Comparison of ENCODE assay signal across 20 mouse cellular contexts in the genomic region with DNA sequence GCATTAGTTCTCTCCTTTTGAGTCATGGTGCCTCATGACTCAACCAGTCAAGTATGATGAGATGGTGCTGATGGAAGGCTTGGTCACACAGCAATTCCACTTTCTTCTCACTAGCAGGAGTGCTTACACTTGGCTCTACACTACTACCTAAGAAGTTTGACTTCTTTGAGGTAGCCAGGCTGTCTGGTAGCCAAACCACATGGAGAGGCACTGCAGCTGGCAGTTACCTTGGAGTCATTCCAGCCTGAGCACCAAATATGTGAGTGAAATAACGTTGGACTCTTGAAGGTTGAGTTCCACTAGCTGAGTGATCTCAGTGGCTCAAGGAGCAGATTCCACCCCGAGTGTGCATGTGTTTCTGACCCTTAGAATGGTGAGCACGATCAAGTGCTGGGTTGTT. TPM values are rescaled to one million over a fixed set of nuclear protein-coding genes. Genes with fewer than 3 reads are reported as not detected.
DNase-seq lines count a peak whose midpoint lies in the region; ATAC-seq and TF ChIP-seq lines count a peak whose summit lies in the region.
"Had no signal": no experiment of that assay in that cellular context is flagged by ENCODE, and none has a peak within 500 bp of the region (broad histone marks: within the 10 kb centered on the region; RNA-seq: fewer than 3 reads in every experiment).

No protein-coding gene starts in this region.

- no peaks in the 10 kb centered on the region for H3K4me1 ChIP-seq in kidney, adult 2 months (ENCODE audit: control insufficient read depth, insufficient read depth, low read length)
- no peaks in the 10 kb centered on the region for H3K4me1 ChIP-seq in lung, adult 2 months (ENCODE audit: control insufficient read depth, insufficient read depth, low read length)
- peaks cover 6% of the 10 kb centered on the region; the same call in 1 of the 2 replicates for H3K4me1 ChIP-seq in forebrain, postnatal 0 days (ENCODE audit: insufficient read depth)
- H3K4me1 ChIP-seq: embryonic facial prominence, embryonic 12.5 days; hindbrain, embryonic 13.5 days had no signal

- no peak overlapping the region for H3K27ac ChIP-seq in kidney, adult 2 months (ENCODE audit: insufficient read depth, low read depth, low read length)
- no peak overlapping the region for H3K27ac ChIP-seq in forebrain, postnatal 0 days (ENCODE audit: low read depth, low read length)
- H3K27ac ChIP-seq: embryonic facial prominence, embryonic 12.5 days; heart, adult 2 months; heart, embryonic 13.5 days; hindbrain, embryonic 13.5 days; limb, embryonic 13.5 days; liver, embryonic 12.5 days had no signal

- TF ChIP-seq CTCF in kidney, adult 2 months (conservative IDR thresholded peaks at IDR 0.05; ENCODE audit: insufficient read depth, insufficient read length, low read depth, low read length): no peak
- no peak for TF ChIP-seq CTCF in lung, adult 2 months (IDR thresholded peaks at IDR 0.05; ENCODE audit: insufficient read depth, low read length)
- TF ChIP-seq CTCF in forebrain, postnatal 0 days (IDR thresholded peaks at IDR 0.05; ENCODE audit: low read depth): no peak

- DNase-seq in kidney, adult 2 months: peak; percentile 47
- no peak for DNase-seq in kidney, adult 18-20 months
- peak; percentile 82 for DNase-seq in 3134 (ENCODE audit: extremely low read depth, insufficient read length, low spot score)
- peak; percentile 32 for DNase-seq in Muller cell, postnatal 12 days (ENCODE audit: inconsistent ontology term)
- peak; percentile 36 for DNase-seq in lung, adult 2 months
- no peak for DNase-seq in frontal cortex, postnatal 14 days (ENCODE audit: low spot score in 2 of 2)
- no peak for DNase-seq in B cell, adult 2 months
- no peak for DNase-seq in forebrain, postnatal 0 days
- DNase-seq: cerebellum, adult 18-20 months; cerebellum, postnatal 14 days; gastrocnemius, postnatal 36 days; heart, adult 2 months; lung, embryonic 14.5 days had no signal

- no peak overlapping the region for H3K9ac ChIP-seq in forebrain, postnatal 0 days
- H3K9ac ChIP-seq: embryonic facial prominence, embryonic 12.5 days; heart, embryonic 13.5 days; hindbrain, embryonic 13.5 days; limb, embryonic 13.5 days; liver, embryonic 12.5 days; lung, embryonic 14.5 days had no signal

- H3K27me3 ChIP-seq in kidney, adult 2 months (replicated peaks; ENCODE audit: control insufficient read depth, insufficient read depth, low read length): no peaks in the 10 kb centered on the region
- H3K27me3 ChIP-seq in forebrain, postnatal 0 days (ENCODE audit: insufficient read depth, low read length): no peaks in the 10 kb centered on the region
- H3K27me3 ChIP-seq: embryonic facial prominence, embryonic 12.5 days; heart, embryonic 13.5 days; hindbrain, embryonic 13.5 days; limb, embryonic 13.5 days; liver, embryonic 12.5 days had no signal

- no peaks in the 10 kb centered on the region for H3K9me3 ChIP-seq in forebrain, postnatal 0 days (ENCODE audit: low read length)
- H3K9me3 ChIP-seq: embryonic facial prominence, embryonic 12.5 days; heart, embryonic 13.5 days; hindbrain, embryonic 13.5 days; limb, embryonic 13.5 days; liver, embryonic 12.5 days had no signal

- WGBS in kidney, adult 2 months: 54% methylated on average over 3 of the region's 3 CpGs
- 61% methylated on average over 3 of the region's 3 CpGs for WGBS in lung, adult 2 months
- WGBS in forebrain, postnatal 0 days: 84% methylated on average over 3 of the region's 3 CpGs

- H3K4me3 ChIP-seq in kidney, adult 2 months (ENCODE audit: insufficient read depth, low read depth, low read length): no peak overlapping the region
- no peak overlapping the region for H3K4me3 ChIP-seq in lung, adult 2 months (replicated peaks; ENCODE audit: extremely low read depth, low read depth, low read length)
- no peak overlapping the region for H3K4me3 ChIP-seq in forebrain, postnatal 0 days (ENCODE audit: low read depth, low read length)
- H3K4me3 ChIP-seq: embryonic facial prominence, embryonic 12.5 days; heart, adult 2 months; heart, embryonic 13.5 days; hindbrain, embryonic 13.5 days; limb, embryonic 13.5 days; liver, embryonic 12.5 days had no signal

- ATAC-seq in forebrain, postnatal 0 days: no peak
- ATAC-seq: forebrain, embryonic 14.5 days; liver, embryonic 12.5 days had no signal

- no peak for TF ChIP-seq POLR2A in kidney, adult 2 months (IDR thresholded peaks at IDR 0.05; ENCODE audit: low read depth, low read length)
- TF ChIP-seq POLR2A in lung, adult 2 months (IDR thresholded peaks at IDR 0.05; ENCODE audit: borderline replicate concordance, extremely low read depth, low read depth, low read length): no peak

- H3K4me2 ChIP-seq in forebrain, postnatal 0 days (ENCODE audit: low read depth): no peak overlapping the region
- H3K4me2 ChIP-seq: embryonic facial prominence, embryonic 12.5 days; heart, embryonic 13.5 days; hindbrain, embryonic 13.5 days; limb, embryonic 13.5 days; liver, embryonic 12.5 days; lung, embryonic 14.5 days; midbrain, embryonic 11.5 days had no signal

- no peaks in the 10 kb centered on the region for H3K36me3 ChIP-seq in kidney, adult 2 months (ENCODE audit: control insufficient read depth, insufficient read depth, low read length)
- no peaks in the 10 kb centered on the region for H3K36me3 ChIP-seq in forebrain, postnatal 0 days (ENCODE audit: insufficient read depth)
- H3K36me3 ChIP-seq: embryonic facial prominence, embryonic 12.5 days; heart, embryonic 13.5 days; hindbrain, embryonic 13.5 days; limb, embryonic 13.5 days; liver, embryonic 12.5 days had no signal

RNA-seq across cellular contexts. Expression of a gene that starts 57.8 kb away (rescaled TPM):
- 33.8 and 38.7 TPM in 2 replicates for polyA plus RNA-seq in kidney, adult 2 months (2012; rRNA removed)
- polyA plus RNA-seq in lung, adult 2 months (2012; rRNA removed): 19.6 and 23.6 TPM in 2 replicates
- 42.6 and 42.7 TPM in 2 replicates for total RNA-seq in forebrain, postnatal 0 days (2014; rRNA removed)
- 58.4 and 61.5 TPM in 2 replicates for polyA plus RNA-seq in forebrain, postnatal 0 days (2015; fragmentation: Nextera tagmentation; extraction: Ambion mirVana)

RNA-seq across cellular contexts. Expression of a gene that starts 57.8 kb away (rescaled TPM):
- polyA plus RNA-seq in kidney, adult 2 months (2012; rRNA removed): 15.7 and 16.4 TPM in 2 replicates
- polyA plus RNA-seq in lung, adult 2 months (2012; rRNA removed): 3.2 and 4.1 TPM in 2 replicates
- 0.90 and 2.2 TPM in 2 replicates for total RNA-seq in forebrain, postnatal 0 days (2014; rRNA removed)
- 2.3 and 3.4 TPM in 2 replicates for polyA plus RNA-seq in forebrain, postnatal 0 days (2015; fragmentation: Nextera tagmentation; extraction: Ambion mirVana)

Comparison
In these comparisons a context has a peak if more than half of its experiments do, and no peak if none do; other contexts are left out.
1. DNase-seq: peak in kidney, adult 2 months (single experiment), 3134 (single experiment), Muller cell, postnatal 12 days (single experiment) and lung, adult 2 months (single experiment); none in kidney, adult 18-20 months (single experiment), frontal cortex, postnatal 14 days (0 of 2), B cell, adult 2 months (0 of 2) and forebrain, postnatal 0 days (single experiment).